Comparison of ENCODE assay signal across 12 mouse cellular contexts in genomic region chr5:114742998-114743696, GRCm38 (mm10). TPM values are rescaled to one million over a fixed set of nuclear protein-coding genes. Genes with fewer than 3 reads are reported as not detected.
DNase-seq lines count a peak whose midpoint lies in the region; ATAC-seq and TF ChIP-seq lines count a peak whose summit lies in the region.
"Had no signal": no experiment of that assay in that cellular context is flagged by ENCODE, and none has a peak within 500 bp of the region (broad histone marks: within the 10 kb centered on the region; RNA-seq: fewer than 3 reads in every experiment).

No protein-coding gene starts in this region.

- ATAC-seq in embryonic facial prominence, embryonic 14.5 days (ENCODE audit: low read depth) = 0 out of 2 replicates have a peak, but pooled peaks have one; percentile 5
- no peak for ATAC-seq in lung, postnatal 0 days
- no peak for ATAC-seq in kidney, embryonic 14.5 days (ENCODE audit: low FRiP score, low TSS enrichment)

- 85% methylated on average over 13 of the region's 13 CpGs for WGBS in embryonic facial prominence, embryonic 14.5 days
- 89% methylated on average over 13 of the region's 13 CpGs for WGBS in lung, postnatal 0 days
- 93% methylated on average over 13 of the region's 13 CpGs for WGBS in kidney, embryonic 14.5 days

- H3K4me3 ChIP-seq in embryonic facial prominence, embryonic 14.5 days (ENCODE audit: low read depth, low read length) = no peak overlapping the region
- H3K4me3 ChIP-seq in lung, postnatal 0 days (ENCODE audit: low read depth, low read length) = no peak overlapping the region
- H3K4me3 ChIP-seq in kidney, embryonic 14.5 days (ENCODE audit: low read length) = no peak overlapping the region
- H3K4me3 ChIP-seq: liver, embryonic 15.5 days had no signal

- peak; percentile 74 for DNase-seq in layer of hippocampus, adult 11-12 months (ENCODE audit: low spot score)
- no peak for DNase-seq in layer of hippocampus, adult 9-10 months (ENCODE audit: low spot score)
- peak; percentile 68 to 77 for DNase-seq in cerebellum, adult 18-20 months
- DNase-seq in embryonic facial prominence, embryonic 14.5 days (ENCODE audit: low spot score) = no peak
- DNase-seq in layer of hippocampus, adult 18-20 months (ENCODE audit: low spot score in 2 of 2) = peak; percentile 66 to 84
- DNase-seq in embryo, embryonic 10.5 days (ENCODE audit: low spot score) = no peak
- DNase-seq in lung, postnatal 0 days (ENCODE audit: low spot score) = no peak
- DNase-seq: adrenal gland, adult 2 months; gastrocnemius, postnatal 10 days; midbrain, embryonic 14.5 days had no signal

- no peak overlapping the region for H3K9ac ChIP-seq in embryonic facial prominence, embryonic 14.5 days (ENCODE audit: low read depth, low read length)
- no peak overlapping the region for H3K9ac ChIP-seq in lung, postnatal 0 days (replicated peaks; ENCODE audit: low read depth)
- H3K9ac ChIP-seq in kidney, embryonic 14.5 days (ENCODE audit: low read depth, low read length) = no peak overlapping the region
- H3K9ac ChIP-seq: liver, embryonic 15.5 days had no signal

- no peaks in the 10 kb centered on the region for H3K4me1 ChIP-seq in embryonic facial prominence, embryonic 14.5 days (ENCODE audit: control insufficient read depth, insufficient read depth, low read length)
- peaks cover under 1% of the 10 kb centered on the region; the same call in 1 of the 2 replicates for H3K4me1 ChIP-seq in lung, postnatal 0 days (ENCODE audit: insufficient read depth, low read depth, low read length)
- no peaks in the 10 kb centered on the region for H3K4me1 ChIP-seq in kidney, embryonic 14.5 days (ENCODE audit: control insufficient read depth, insufficient read depth, low read length)

- H3K9me3 ChIP-seq in embryonic facial prominence, embryonic 14.5 days (ENCODE audit: control insufficient read depth, low read length) = no peaks in the 10 kb centered on the region
- H3K9me3 ChIP-seq in lung, postnatal 0 days (ENCODE audit: low read length) = no peaks in the 10 kb centered on the region
- H3K9me3 ChIP-seq in kidney, embryonic 14.5 days (ENCODE audit: control insufficient read depth, low read length) = no peaks in the 10 kb centered on the region
- H3K9me3 ChIP-seq: liver, embryonic 15.5 days had no signal

- no peak for TF ChIP-seq EP300 in lung, postnatal 0 days (IDR thresholded peaks at IDR 0.05)

- TF ChIP-seq CTCF in lung, postnatal 0 days (IDR thresholded peaks at IDR 0.05) = no peak

- no peak overlapping the region for H3K27ac ChIP-seq in embryonic facial prominence, embryonic 14.5 days (replicated peaks; ENCODE audit: low read depth, low read length)
- H3K27ac ChIP-seq in lung, postnatal 0 days (ENCODE audit: low read length) = no peak overlapping the region
- no peak overlapping the region for H3K27ac ChIP-seq in kidney, embryonic 14.5 days (ENCODE audit: low read depth, low read length)
- H3K27ac ChIP-seq: liver, embryonic 15.5 days had no signal

- H3K4me2 ChIP-seq in embryonic facial prominence, embryonic 14.5 days (ENCODE audit: low read depth, low read length) = no peak overlapping the region
- H3K4me2 ChIP-seq in lung, postnatal 0 days (replicated peaks; ENCODE audit: low read depth, low read length) = no peak overlapping the region
- H3K4me2 ChIP-seq in kidney, embryonic 14.5 days (replicated peaks; ENCODE audit: low read depth, low read length) = no peak overlapping the region
- H3K4me2 ChIP-seq: liver, embryonic 15.5 days had no signal

- H3K27me3 ChIP-seq in embryonic facial prominence, embryonic 14.5 days (replicated peaks; ENCODE audit: control insufficient read depth, insufficient read depth, low read length) = no peaks in the 10 kb centered on the region
- no peaks in the 10 kb centered on the region for H3K27me3 ChIP-seq in lung, postnatal 0 days (replicated peaks; ENCODE audit: insufficient read depth, low read length)
- H3K27me3 ChIP-seq in kidney, embryonic 14.5 days (ENCODE audit: control insufficient read depth, insufficient read depth, low read length) = no peaks in the 10 kb centered on the region
- H3K27me3 ChIP-seq: liver, embryonic 15.5 days had no signal

- H3K36me3 ChIP-seq in embryonic facial prominence, embryonic 14.5 days (ENCODE audit: control insufficient read depth, insufficient read depth, low read length) = peaks cover 92% of the 10 kb centered on the region
- peaks cover 61% of the 10 kb centered on the region for H3K36me3 ChIP-seq in lung, postnatal 0 days (ENCODE audit: insufficient read depth, low read length)
- peaks cover 82% of the 10 kb centered on the region for H3K36me3 ChIP-seq in kidney, embryonic 14.5 days (ENCODE audit: control insufficient read depth, insufficient read depth, low read length)

RNA-seq across cellular contexts. Expression of gene Ankrd13a, which starts 31.3 kb away (rescaled TPM):
- polyA plus RNA-seq in embryonic facial prominence, embryonic 14.5 days (2014; fragmentation: Nextera tagmentation; extraction: Ambion mirVana) = 61.4 and 65.4 TPM in 2 replicates
- total RNA-seq in layer of hippocampus, adult 18-20 months (2021) = 10 to 100 TPM; 44.5 to 48.1 TPM
- polyA plus RNA-seq in lung, postnatal 0 days (2015; fragmentation: Nextera tagmentation; extraction: Ambion mirVana) = 110 and 115 TPM in 2 replicates
- 37.0 and 67.9 TPM in 2 replicates for polyA plus RNA-seq in kidney, embryonic 14.5 days (2014; fragmentation: Nextera tagmentation; extraction: Ambion mirVana)

RNA-seq across cellular contexts. Expression of gene Git2, which starts 32.2 kb away (rescaled TPM):
- 40.1 and 42.0 TPM in 2 replicates for polyA plus RNA-seq in embryonic facial prominence, embryonic 14.5 days (2014; fragmentation: Nextera tagmentation; extraction: Ambion mirVana)
- 10 to 100 TPM; 44.5 to 45.6 TPM for total RNA-seq in layer of hippocampus, adult 18-20 months (2021)
- polyA plus RNA-seq in lung, postnatal 0 days (2015; fragmentation: Nextera tagmentation; extraction: Ambion mirVana) = 36.5 and 39.1 TPM in 2 replicates
- 32.8 and 41.7 TPM in 2 replicates for polyA plus RNA-seq in kidney, embryonic 14.5 days (2014; fragmentation: Nextera tagmentation; extraction: Ambion mirVana)

RNA-seq across cellular contexts. Expression of gene Tchp, which starts 35.6 kb away (rescaled TPM):
- polyA plus RNA-seq in embryonic facial prominence, embryonic 14.5 days (2014; fragmentation: Nextera tagmentation; extraction: Ambion mirVana) = 10.9 and 11.4 TPM in 2 replicates
- total RNA-seq in layer of hippocampus, adult 18-20 months (2021) = 10 to 100 TPM; 13.0 to 13.3 TPM
- 9.4 and 10.0 TPM in 2 replicates for polyA plus RNA-seq in lung, postnatal 0 days (2015; fragmentation: Nextera tagmentation; extraction: Ambion mirVana)
- polyA plus RNA-seq in kidney, embryonic 14.5 days (2014; fragmentation: Nextera tagmentation; extraction: Ambion mirVana) = 10.0 and 18.5 TPM in 2 replicates

RNA-seq across cellular contexts. Expression of gene Gltp, which starts 52.4 kb away (rescaled TPM):
- polyA plus RNA-seq in embryonic facial prominence, embryonic 14.5 days (2014; fragmentation: Nextera tagmentation; extraction: Ambion mirVana) = 123 and 129 TPM in 2 replicates
- total RNA-seq in layer of hippocampus, adult 18-20 months (2021) = 10 to 100 TPM; 29.8 to 30.7 TPM
- polyA plus RNA-seq in lung, postnatal 0 days (2015; fragmentation: Nextera tagmentation; extraction: Ambion mirVana) = 88.2 and 89.4 TPM in 2 replicates
- 42.6 and 64.5 TPM in 2 replicates for polyA plus RNA-seq in kidney, embryonic 14.5 days (2014; fragmentation: Nextera tagmentation; extraction: Ambion mirVana)

Comparison
In these comparisons a context has a peak if more than half of its experiments do, and no peak if none do; other contexts are left out.
1. DNase-seq: peak in layer of hippocampus, adult 11-12 months (single experiment), cerebellum, adult 18-20 months (2 of 2) and layer of hippocampus, adult 18-20 months (2 of 2); none in layer of hippocampus, adult 9-10 months (single experiment), embryonic facial prominence, embryonic 14.5 days (single experiment), embryo, embryonic 10.5 days (single experiment) and lung, postnatal 0 days (single experiment).